Mouse (Mus musculus) G1E-ER4 (cell line): ENCODE measurements around the gene Bmp8a. TPM values are rescaled to one million over a fixed set of nuclear protein-coding genes. Genes with fewer than 3 reads are reported as not detected.

ENCODE experiments used
- GATA1 ChIP-seq: IDR thresholded peaks from one replicate; pipeline ENCODE4 v1.8.0; 2012; ENCODE audit warnings: low read length, inconsistent platforms
- polyA plus RNA-seq: library from polyadenylated mRNA; stranded (reverse); fragments of >175 nt; gene quantifications from 2 replicates; pipeline ENCODE4 v1.2.3, GENCODE M21; 2012

Gene Bmp8a
- polyA plus RNA-seq, 1 experiment = not detected

DNA sequence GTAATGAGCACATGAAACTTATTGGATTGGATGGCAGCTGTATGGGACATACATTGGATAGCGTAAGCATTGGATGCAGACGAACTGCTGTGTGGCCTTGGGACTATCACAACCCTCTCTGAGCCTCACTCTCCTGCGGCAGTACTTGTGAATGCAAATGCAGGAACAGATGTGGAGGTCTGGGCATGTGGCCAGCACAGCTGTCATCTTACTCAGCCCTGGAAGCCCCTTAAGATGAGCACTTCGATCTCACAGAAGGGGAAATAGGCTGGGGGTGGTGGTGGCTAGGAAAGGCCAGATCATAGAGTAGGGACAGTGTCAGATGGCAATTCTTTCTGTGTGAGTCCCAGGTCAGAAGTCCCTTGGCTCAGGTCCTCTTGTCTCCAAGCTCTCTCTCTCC lies 5.4 kb downstream of the Bmp8a start:
- no peak for TF ChIP-seq GATA1

DNA sequence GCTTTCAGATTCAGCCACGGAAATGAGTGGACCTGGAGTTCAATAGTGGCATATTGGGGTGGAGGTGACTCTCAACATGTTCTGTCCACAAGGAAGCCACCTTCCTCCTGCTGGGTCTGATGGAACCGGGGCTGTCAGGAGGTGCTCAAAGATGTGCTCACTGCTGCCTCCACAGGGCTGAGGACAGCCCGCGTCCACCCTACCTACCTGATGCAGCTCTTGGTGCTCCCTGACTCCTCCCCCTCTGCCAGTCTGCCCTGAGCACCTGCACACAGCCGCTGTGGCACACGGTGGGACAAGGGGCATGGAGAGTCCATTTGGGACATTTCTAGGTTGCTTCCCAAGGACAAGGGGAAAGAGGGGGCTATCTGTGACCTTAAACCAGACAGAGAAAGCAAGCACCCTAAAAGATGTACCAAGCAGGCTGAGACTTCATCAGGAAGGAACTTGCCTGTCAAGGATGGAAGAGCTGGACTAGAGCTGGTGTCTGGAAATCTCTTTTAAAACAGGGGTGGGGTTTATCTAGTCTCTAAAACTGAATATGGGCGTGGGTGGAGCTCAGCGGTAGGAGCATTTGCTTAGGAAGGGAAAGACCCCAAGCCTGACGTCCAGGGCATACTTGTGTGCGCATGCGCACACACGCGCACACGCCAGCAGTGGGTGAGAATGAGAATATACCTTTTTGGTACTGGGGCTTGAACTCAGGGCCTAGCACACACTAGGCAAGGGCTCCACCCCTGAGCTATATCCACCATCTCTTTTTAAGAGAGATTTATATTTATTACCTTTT lies 7.1 kb downstream of the Bmp8a start:
- TF ChIP-seq GATA1 = no peak

DNA sequence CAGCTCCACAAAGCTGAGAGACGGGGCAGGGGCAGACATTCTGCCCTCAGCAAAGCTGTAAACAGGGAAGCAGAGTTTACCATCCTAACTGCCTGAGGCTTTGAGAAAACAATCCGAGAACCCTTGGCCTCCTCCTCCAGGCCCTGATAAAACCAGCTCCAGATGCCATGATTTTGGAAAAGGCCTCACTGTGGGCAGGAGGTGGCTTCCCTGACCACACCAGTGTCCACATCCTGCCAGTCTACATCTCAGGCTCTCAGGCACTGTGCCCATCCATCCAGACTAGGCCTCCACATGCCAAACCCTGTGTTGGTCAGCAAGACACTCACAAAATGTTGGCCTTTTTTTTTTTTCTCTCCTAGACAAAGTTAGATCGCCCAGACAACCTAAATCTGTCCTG lies 8.9 kb downstream of the Bmp8a start:
- TF ChIP-seq GATA1 = no peak

DNA sequence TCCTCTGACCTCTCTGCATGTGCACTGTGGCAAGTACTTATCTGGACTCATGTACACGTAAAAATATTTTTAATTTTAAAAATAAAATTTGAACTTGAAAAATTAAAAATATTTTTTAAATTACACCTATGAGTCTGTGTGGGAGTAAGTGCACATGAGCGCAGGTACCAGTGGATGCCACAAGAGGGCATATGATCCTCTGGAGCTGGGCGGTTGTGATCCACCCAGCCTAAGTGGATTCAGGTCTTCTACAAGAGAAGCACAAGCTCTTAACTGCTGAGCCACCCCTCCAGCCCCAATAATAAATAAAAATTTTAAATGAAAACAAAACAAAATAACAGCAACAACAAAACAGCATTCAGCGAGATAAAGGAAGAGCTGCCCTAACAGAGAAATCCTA lies 9.9 kb downstream of the Bmp8a start:
- TF ChIP-seq GATA1 = no peak

DNA sequence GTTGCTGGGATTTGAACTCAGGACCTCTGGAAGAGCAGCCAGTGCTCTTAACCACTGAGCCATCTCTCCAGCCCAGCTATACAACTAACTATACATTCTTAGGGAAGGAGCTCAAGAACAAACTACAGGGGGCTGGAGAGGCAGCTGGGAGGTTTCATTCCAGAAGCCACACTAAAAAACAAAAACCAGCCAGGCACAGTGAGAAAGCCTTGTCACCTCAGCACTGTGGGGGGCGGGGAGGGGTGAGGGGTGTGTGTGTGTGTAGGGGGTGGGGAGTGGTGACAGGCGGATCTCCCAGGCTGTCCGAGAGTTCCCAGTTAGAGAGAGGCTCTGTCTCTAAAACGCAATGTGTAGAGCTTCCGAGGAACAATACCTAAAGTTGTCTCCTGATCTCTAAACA lies 11.7 kb downstream of the Bmp8a start:
- TF ChIP-seq GATA1 = no peak

DNA sequence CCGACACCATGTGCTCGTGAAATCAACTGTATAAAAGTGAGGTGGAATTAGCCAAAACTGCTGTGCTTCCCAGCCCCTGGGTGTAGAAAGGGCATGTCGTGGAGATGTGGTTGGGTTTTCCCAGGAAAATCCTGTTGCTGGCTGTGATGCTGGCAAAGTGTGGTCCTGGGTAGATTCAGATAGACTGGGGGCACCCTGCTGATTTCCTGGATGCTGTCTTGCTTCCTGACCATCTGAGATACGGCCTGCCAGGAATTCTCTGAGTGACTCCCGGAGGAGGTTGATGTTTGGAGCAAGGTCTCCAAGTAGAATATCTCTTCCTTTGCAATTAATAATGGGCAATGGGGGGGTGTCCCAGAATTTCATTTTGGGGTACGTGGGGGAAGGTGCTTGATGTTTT lies 14.1 kb downstream of the Bmp8a start:
- no peak for TF ChIP-seq GATA1

DNA sequence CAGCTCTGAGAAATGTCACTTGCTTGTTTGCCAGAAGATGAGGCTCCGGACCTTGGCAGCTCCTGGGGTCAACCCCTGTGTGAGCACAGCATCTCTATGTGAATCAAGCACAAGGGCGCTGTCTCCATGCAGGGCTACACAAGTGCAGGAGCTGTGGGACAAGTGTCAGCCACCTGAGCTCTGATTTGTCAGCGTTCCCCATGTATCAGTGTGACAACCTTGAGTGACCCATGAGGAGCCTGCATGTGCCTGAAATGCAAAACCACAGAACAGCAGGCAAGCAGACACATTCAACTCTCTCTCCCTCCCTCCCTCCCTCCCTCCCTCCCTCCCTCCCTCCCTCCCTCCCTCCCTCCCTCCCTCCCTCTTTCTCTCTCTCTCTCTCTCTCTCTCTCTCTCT lies 15.4 kb downstream of the Bmp8a start:
- TF ChIP-seq GATA1 = no peak

DNA sequence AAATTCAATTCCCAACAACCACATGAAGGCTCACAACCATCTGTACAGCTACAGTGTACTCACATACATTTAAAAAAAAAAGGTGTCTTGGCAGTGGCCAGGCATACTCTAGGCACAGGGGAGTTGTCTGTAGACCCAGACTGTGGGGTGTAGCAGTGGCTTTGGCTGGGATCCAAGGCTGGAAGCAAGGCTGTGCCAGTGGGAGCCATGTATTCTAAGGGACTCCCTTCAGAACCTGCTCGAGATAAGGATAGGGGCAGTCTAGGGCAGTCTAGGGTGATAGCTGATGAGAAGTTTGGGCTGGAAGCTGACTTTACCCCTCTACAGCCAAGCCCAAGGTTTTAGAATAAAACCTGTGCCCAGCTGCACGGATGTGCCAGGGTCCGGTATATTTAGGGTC lies 17.0 kb downstream of the Bmp8a start:
- no peak for TF ChIP-seq GATA1

DNA sequence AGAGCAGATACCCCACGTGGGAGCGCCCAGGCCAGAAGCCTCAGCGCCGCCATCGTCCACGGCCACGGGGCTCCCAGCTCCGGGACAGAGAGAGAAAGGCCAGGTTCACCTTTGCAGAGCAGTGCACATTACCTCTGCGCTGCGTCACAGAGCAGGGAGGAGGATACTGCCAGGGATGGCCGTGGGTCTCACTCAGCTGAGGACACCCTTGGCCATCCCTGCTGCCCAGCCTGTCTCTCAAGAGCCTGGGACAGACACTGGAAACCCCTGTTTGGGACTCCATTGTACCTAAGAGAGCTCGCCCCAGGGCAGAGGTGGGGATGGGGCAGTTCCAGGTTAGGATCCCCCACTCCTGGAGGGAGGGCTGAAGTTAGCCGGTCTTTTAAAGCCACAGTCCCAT lies 19.5 kb downstream of the Bmp8a start, which contains the start of gene Oxct2a:
TSS of gene Oxct2a (minus strand) at position 101 of the 400 bp plus-strand sequence.
- TF ChIP-seq GATA1 = no peak

DNA sequence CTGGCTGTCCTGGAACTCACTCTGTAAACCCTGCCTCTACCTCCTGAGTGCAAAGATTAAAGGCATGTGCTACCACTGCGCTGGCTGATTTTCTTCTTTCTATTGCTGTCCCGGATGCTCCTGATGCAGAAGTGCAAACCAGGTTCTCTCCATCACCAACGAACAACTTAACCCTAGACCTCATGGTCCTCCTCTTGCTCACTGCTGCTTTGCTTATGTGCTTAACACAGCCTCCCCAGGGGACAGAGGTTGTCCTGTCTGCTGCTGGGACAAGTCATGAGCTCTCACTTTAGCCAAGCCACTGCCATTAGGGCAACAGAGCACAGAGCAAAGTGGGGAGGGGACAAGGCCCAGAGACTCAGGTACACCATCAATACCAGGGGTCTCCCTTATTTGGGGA lies 28.6 kb downstream of the Bmp8a start:
- no peak for TF ChIP-seq GATA1

DNA sequence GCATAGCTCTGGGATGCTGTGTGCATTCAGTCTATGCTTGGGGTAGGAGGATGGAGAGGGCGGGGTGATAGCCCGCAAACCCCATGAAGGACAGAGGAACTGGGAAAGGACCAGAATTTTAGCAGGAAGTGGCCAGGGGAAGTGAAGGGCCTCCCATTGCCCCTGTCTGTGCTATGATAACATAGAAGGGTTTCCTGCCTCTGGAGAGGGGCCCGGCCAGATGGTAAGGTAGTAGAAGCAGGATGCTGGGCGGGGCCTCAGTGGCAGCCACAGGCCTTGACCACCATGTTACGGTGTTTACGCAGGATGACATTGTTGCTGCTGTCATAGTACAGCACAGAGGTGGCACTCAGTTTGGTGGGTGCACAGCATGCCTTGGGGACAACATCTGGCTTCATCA lies 30.0 kb downstream of the Bmp8a start:
- TF ChIP-seq GATA1 = no peak

DNA sequence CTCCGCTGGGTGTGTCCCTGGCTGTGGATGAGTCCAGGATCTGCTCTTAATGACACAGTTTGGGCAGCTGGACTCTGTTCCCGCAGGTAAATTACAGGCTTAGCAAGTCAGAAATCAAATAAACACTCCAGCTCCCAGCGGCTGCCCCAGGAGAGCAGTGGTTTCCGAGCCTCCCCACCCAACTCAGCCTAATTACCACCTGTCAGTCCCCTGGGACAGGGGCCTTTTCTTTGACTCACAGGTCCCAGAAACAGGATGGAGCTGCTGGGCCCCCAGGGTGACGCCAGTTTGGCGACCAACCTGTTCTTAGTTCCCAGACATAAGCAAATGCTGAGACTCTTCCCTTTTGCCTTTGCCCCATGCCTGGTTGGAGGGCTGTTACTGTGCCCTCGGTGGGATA lies 31.2 kb downstream of the Bmp8a start:
- no peak for TF ChIP-seq GATA1

DNA sequence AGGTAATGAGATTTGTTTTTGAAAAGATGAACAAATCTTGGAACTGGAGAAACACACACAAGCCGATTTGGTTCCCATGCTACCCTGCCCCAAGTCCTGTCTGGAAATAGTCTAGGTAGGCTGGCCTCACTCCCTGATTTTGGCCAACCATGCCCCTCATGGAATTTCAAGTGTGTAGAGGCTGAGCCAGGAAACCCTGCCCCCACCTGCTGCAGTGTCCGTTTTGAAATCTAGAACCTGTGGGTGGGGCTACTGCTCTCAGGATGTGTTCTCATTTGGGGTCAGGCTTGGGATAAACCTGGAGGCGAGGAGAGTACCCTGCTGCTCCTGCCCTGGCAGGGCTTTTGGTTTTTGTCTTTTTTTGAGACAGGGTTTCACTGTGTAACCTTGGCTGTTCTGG lies 34.8 kb downstream of the Bmp8a start:
- TF ChIP-seq GATA1 = no peak

DNA sequence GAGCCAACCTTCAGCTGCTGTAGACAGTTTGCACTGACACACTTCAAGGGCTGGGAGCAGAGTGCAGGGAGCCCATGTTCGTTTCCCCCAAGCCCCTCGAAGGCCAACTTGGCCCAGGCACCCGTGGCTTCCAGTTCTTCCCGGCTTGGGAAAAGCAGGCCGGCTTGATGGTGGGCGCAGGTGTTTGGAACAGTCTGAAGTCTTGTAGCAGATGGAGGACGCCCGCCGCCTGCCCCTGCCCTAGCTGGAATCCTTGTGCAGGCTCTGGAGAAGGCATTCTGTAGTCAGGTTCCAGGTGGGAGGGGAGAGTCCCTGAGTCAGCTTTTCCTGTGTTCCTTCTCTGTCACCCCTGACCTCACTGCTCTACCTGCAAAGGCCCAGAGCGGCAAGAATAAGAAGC lies 36.1 kb downstream of the Bmp8a start:
- TF ChIP-seq GATA1 = no peak

DNA sequence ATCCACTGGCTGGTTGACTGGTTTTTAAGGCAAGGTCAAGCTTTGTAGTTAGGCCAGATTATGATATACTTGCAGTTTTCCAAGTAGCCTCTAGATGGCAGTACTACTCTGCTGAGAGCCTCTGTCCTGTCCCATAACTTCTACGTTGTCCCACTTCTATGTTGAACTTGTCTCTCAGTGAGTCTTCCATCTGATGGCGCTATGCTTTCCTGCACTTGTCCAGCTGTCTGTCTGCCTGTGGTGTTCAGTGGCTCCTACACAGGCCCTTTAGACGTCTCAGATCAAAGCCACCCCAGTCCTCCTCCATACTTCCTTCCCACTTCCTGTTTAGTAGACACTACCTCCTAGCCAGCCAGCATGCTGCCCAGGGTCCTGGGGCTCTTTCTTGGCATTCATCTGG lies 37.3 kb downstream of the Bmp8a start:
- TF ChIP-seq GATA1 = no peak

DNA sequence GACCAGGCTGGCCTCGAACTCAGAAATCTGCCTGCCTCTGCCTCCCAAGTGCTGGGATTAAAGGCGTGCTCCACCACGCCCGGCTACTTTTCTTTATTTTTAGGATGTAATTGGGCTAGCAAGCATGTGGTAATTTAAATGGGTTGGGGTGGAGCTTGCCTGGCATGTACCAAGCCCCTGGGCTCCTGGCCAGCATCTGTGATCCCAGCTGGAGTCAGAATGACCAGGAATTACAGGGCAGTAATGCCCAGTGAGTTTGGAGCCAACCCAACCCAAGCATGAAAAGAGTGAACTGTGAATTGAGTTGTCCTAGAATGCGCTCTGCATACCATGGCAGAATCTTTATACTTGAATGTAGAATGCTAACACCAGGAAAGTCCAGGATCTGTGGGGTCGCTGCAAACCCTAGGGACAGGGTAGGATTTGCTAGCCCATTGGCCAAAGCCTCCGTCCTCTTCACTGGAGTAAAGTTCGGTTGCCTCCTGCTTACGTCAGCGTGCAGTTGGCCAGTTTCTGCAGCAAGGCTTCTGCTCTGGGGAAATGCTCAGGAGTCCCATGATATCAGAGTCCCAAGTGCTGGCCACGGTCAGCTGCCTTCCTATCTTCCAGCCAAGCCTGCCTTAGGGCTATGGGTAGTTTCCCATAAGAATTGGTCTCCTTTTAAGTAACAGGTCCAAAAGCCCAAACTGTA lies 43.9 kb downstream of the Bmp8a start:
- no peak for TF ChIP-seq GATA1

DNA sequence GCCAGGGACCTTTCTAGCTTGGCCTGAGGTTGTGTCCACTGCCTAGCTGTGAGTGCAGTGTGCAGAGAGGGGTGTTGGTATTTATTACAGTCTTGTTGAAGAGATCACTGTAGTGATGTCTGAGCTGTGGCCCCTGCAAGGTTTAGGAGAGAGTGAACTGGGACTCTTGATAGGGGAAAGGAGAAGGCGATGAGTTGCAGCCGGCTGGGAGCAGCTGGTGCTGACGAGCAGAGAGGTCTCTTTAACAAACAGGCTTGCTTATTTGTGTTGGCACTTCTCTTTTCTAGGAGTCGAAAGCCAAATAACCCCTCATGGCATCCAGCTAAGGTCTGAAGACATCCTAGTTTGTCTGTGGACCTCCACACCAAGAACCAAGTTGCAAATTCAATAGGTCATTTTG lies 44.8 kb downstream of the Bmp8a start:
- no peak for TF ChIP-seq GATA1
